Mouse (Mus musculus) embryonic facial prominence, embryonic 13.5 days (tissue): Measurements from ENCODE around the gene Pde4a. TPM values are rescaled to one million over a fixed set of nuclear protein-coding genes. Genes with fewer than 3 reads are reported as not detected.

Experiments used
- ATAC-seq: fragments of 200-750 bp; cut with Nextera tagmentation; 2 replicates; pipeline ENCODE4 v1.8.0; 2017; ENCODE audit warnings: low read depth; ENCODE audit not compliant: insufficient number of reproducible peaks, insufficient read depth, low FRiP score, low TSS enrichment
- H3K27ac ChIP-seq: fragments of 300-500 bp; sonication (generic); 2 replicates; pipeline ENCODE4 v1.5.1; 2015; ENCODE audit warnings: moderate library complexity, mild to moderate bottlenecking, inconsistent platforms
- H3K27me3 ChIP-seq: fragments of 300-500 bp; sonication (generic); 2 replicates; pipeline ENCODE4 v1.6.1; 2015; ENCODE audit warnings: mild to moderate bottlenecking, inconsistent platforms
- H3K36me3 ChIP-seq: fragments of 300-500 bp; sonication (generic); 2 replicates; pipeline ENCODE4 v1.6.1; 2015; ENCODE audit warnings: mild to moderate bottlenecking, inconsistent platforms
- H3K4me1 ChIP-seq: fragments of 300-500 bp; sonication (generic); 2 replicates; pipeline ENCODE4 v1.6.1; 2015; ENCODE audit warnings: inconsistent platforms
- H3K4me2 ChIP-seq: fragments of 300-500 bp; sonication (generic); 2 replicates; pipeline ENCODE4 v1.6.1; 2015; ENCODE audit warnings: moderate library complexity, mild to moderate bottlenecking, inconsistent platforms
- H3K4me3 ChIP-seq: fragments of 300-500 bp; sonication (generic); 2 replicates; pipeline ENCODE4 v1.5.1; 2015; ENCODE audit warnings: mild to moderate bottlenecking, inconsistent platforms
- H3K9ac ChIP-seq: fragments of 300-500 bp; sonication (generic); 2 replicates; pipeline ENCODE4 v1.6.1; 2015; ENCODE audit warnings: mild to moderate bottlenecking, inconsistent platforms
- H3K9me3 ChIP-seq: fragments of 300-500 bp; sonication (generic); 2 replicates; pipeline ENCODE4 v1.6.1; 2016; ENCODE audit warnings: inconsistent platforms
- WGBS: fragments of 180-500 bp; shearing (Covaris S2); methylation state at CpG from one replicate; pipeline ENCODE4 v1.1.7; 2015; ENCODE audit warnings: mixed read lengths; 5-methylcytosine and 5-hydroxymethylcytosine counted together
- polyA plus RNA-seq: library from polyadenylated mRNA; unstranded; fragments of >200 nt; fragmentation: Nextera tagmentation; extraction: Ambion mirVana; gene quantifications from 2 replicates; pipeline ENCODE4 v1.2.1, GENCODE M21; 2015

The Pde4a gene
- polyA plus RNA-seq, 1 experiment from 2014 or later: 4.9 TPM

- under 1% methylated on average over 71 of the region's 90 CpGs for WGBS
- peak; percentile 85 for ATAC-seq
- Histone ChIP-seq H3K9me3 (no peaks in the 10 kb centered on the region), H3K4me1 (peaks cover 30% of the 10 kb centered on the region), H3K9ac (peak within 1 kb of the TSS; percentile 99), H3K27me3 (peaks cover 28% of the 10 kb centered on the region), H3K36me3 (peaks cover 26% of the 10 kb centered on the region), H3K4me2 (peak within 1 kb of the TSS; percentile 78), H3K27ac (peak within 1 kb of the TSS; percentile 91), H3K4me3 (peak within 1 kb of the TSS; percentile 93)
These were observed 73.4 kb downstream of the Pde4a start, which contains the start of gene Keap1 for GRCm38 (mm10) chr9:21238733-21239464. Gene Keap1, minus strand, starts transcription at chr9:21239361.

- H3K4me3 ChIP-seq: peak overlapping the region; percentile 93
- peak overlapping the region; percentile 78 for H3K4me2 ChIP-seq
- H3K27me3 ChIP-seq: peaks cover 34% of the 10 kb centered on the region
- 0 out of 2 replicates have a peak overlapping the region, but pooled peaks have one; percentile 91 for H3K27ac ChIP-seq
- H3K36me3 ChIP-seq: peaks cover 21% of the 10 kb centered on the region
- WGBS: 42% methylated on average over 4 of the region's 4 CpGs
- peaks cover 35% of the 10 kb centered on the region for H3K4me1 ChIP-seq
- peak overlapping the region; percentile 99 for H3K9ac ChIP-seq
- no peak for ATAC-seq
- no peaks in the 10 kb centered on the region for H3K9me3 ChIP-seq
These were observed 73.9 kb downstream of the Pde4a start for GRCm38 (mm10) chr9:21239465-21239848.

GRCm38 (mm10) chr9:21241343-21241742 is 75.8 kb downstream of the Pde4a start:
- WGBS: 4% methylated on average over 11 of the region's 11 CpGs
- H3K4me3 ChIP-seq: 0 out of 2 replicates have a peak overlapping the region, but pooled peaks have one; percentile 0
- H3K9ac ChIP-seq: no peak overlapping the region
- peaks cover 53% of the 10 kb centered on the region for H3K27me3 ChIP-seq
- H3K4me2 ChIP-seq: no peak overlapping the region
- peaks cover 45% of the 10 kb centered on the region for H3K4me1 ChIP-seq
- no peak for ATAC-seq
- no peak overlapping the region for H3K27ac ChIP-seq
- no peaks in the 10 kb centered on the region for H3K9me3 ChIP-seq
- H3K36me3 ChIP-seq: peaks cover 5% of the 10 kb centered on the region; the same call in 1 of the 2 replicates

- Histone ChIP-seq H3K9me3 (no peaks in the 10 kb centered on the region), H3K9ac (peak overlapping the region; percentile 67), H3K4me1 (peaks cover 36% of the 10 kb centered on the region), H3K27ac (no peak overlapping the region), H3K36me3 (no peaks in the 10 kb centered on the region), H3K4me2 (peak overlapping the region; percentile 92), H3K4me3 (peak overlapping the region; percentile 50), H3K27me3 (peaks cover 78% of the 10 kb centered on the region)
- 4% methylated on average over 42 of the region's 42 CpGs for WGBS
- ATAC-seq: no peak
These were observed 78.4 kb downstream of the Pde4a start for GRCm38 (mm10) chr9:21243826-21244427.

- no peak overlapping the region for H3K27ac ChIP-seq
- H3K9ac ChIP-seq: peak overlapping the region; percentile 67
- H3K4me3 ChIP-seq: peak overlapping the region; percentile 50
- WGBS: under 1% methylated on average over 72 of the region's 72 CpGs
- H3K27me3 ChIP-seq: peaks cover 84% of the 10 kb centered on the region
- no peak for ATAC-seq
- H3K4me2 ChIP-seq: peak overlapping the region; percentile 92
- peaks cover 33% of the 10 kb centered on the region for H3K4me1 ChIP-seq
- H3K9me3 ChIP-seq: no peaks in the 10 kb centered on the region
- H3K36me3 ChIP-seq: no peaks in the 10 kb centered on the region
These were observed 79.1 kb downstream of the Pde4a start for GRCm38 (mm10) chr9:21244428-21245112.

GRCm38 (mm10) chr9:21245113-21245487 is 79.6 kb downstream of the Pde4a start:
- Histone ChIP-seq H3K9me3 (no peaks in the 10 kb centered on the region), H3K27ac (no peak overlapping the region), H3K27me3 (peaks cover 89% of the 10 kb centered on the region), H3K4me2 (peak overlapping the region; percentile 92), H3K36me3 (no peaks in the 10 kb centered on the region), H3K4me3 (peak overlapping the region; percentile 50), H3K9ac (peak overlapping the region; percentile 67), H3K4me1 (peaks cover 30% of the 10 kb centered on the region)
- 3% methylated on average over 16 of the region's 16 CpGs for WGBS
- ATAC-seq: no peak

- Histone ChIP-seq H3K36me3 (no peaks in the 10 kb centered on the region), H3K27ac (no peak overlapping the region), H3K4me2 (no peak overlapping the region), H3K9ac (no peak overlapping the region), H3K27me3 (peaks cover 97% of the 10 kb centered on the region), H3K9me3 (no peaks in the 10 kb centered on the region), H3K4me1 (peaks cover 34% of the 10 kb centered on the region), H3K4me3 (no peak overlapping the region)
- no peak for ATAC-seq
- WGBS: 60% methylated on average over 1 of the region's 1 CpGs
These were observed 80.8 kb downstream of the Pde4a start for GRCm38 (mm10) chr9:21246342-21246741.

- Histone ChIP-seq H3K4me1 (peaks cover 34% of the 10 kb centered on the region), H3K9me3 (no peaks in the 10 kb centered on the region), H3K27me3 (peaks cover 89% of the 10 kb centered on the region), H3K36me3 (no peaks in the 10 kb centered on the region), H3K4me3 (peak within 1 kb of the TSS; percentile 29), H3K27ac (no peak within 1 kb of the TSS), H3K9ac (peak within 1 kb of the TSS; percentile 57), H3K4me2 (peak within 1 kb of the TSS; percentile 55)
- no peak for ATAC-seq
- under 1% methylated on average over 30 of the region's 30 CpGs for WGBS
These were observed 82.8 kb downstream of the Pde4a start, which contains the start of gene S1pr5 for GRCm38 (mm10) chr9:21248326-21248725. Gene S1pr5, minus strand, starts transcription at chr9:21248443.

- no peak overlapping the region for H3K27ac ChIP-seq
- no peaks in the 10 kb centered on the region for H3K9me3 ChIP-seq
- no peak for ATAC-seq
- H3K27me3 ChIP-seq: peaks cover 74% of the 10 kb centered on the region
- WGBS: 42% methylated on average over 17 of the region's 17 CpGs
- no peaks in the 10 kb centered on the region for H3K36me3 ChIP-seq
- H3K4me3 ChIP-seq: no peak overlapping the region
- H3K4me2 ChIP-seq: no peak overlapping the region
- H3K9ac ChIP-seq: no peak overlapping the region
- H3K4me1 ChIP-seq: peaks cover 22% of the 10 kb centered on the region
These were observed 84.4 kb downstream of the Pde4a start for GRCm38 (mm10) chr9:21249629-21250508.

GRCm38 (mm10) chr9:21250509-21250908 is 85.0 kb downstream of the Pde4a start:
- ATAC-seq: no peak
- WGBS: 72% methylated on average over 2 of the region's 2 CpGs

More at GRCm38 (mm10) chr9:21250509-21250908, 85.0 kb downstream of the Pde4a start:
- peaks cover 67% of the 10 kb centered on the region for H3K27me3 ChIP-seq
- H3K36me3 ChIP-seq: no peaks in the 10 kb centered on the region
- no peak overlapping the region for H3K4me2 ChIP-seq
- no peak overlapping the region for H3K27ac ChIP-seq
- no peak overlapping the region for H3K9ac ChIP-seq
- H3K4me3 ChIP-seq: no peak overlapping the region
- peaks cover 16% of the 10 kb centered on the region for H3K4me1 ChIP-seq
- H3K9me3 ChIP-seq: no peaks in the 10 kb centered on the region
